Mouse (Mus musculus): ENCODE results near the gene Hmgxb4. TPM values are rescaled to one million over a fixed set of nuclear protein-coding genes. Genes with fewer than 3 reads are reported as not detected.

Gene Hmgxb4
- polyA plus RNA-seq (2017; shearing (Covaris generic)) = 28.7 TPM

GRCm38 (mm10) chr8:74993081-74993474, at the start of gene Hmgxb4:
Hmgxb4 (plus strand) TSS chr8:74993356.

GRCm38 (mm10) chr8:75033511-75034243, 40.5 kb downstream of the Hmgxb4 start, which contains the start of gene Tom1:
Tom1 (plus strand) TSS chr8:75033705.

Other genes with a start within 250 kb of the Hmgxb4 start
- gene Isx, start 120.2 kb upstream of the Hmgxb4 start, polyA plus RNA-seq (2017; shearing (Covaris generic)) = not detected
- 23.7 TPM for gene Tom1, start 40.3 kb downstream of the Hmgxb4 start, polyA plus RNA-seq (2017; shearing (Covaris generic))
- 39.7 TPM for gene Hmox1, start 100.3 kb downstream of the Hmgxb4 start, polyA plus RNA-seq (2017; shearing (Covaris generic))
- gene Mcm5, start 116.2 kb downstream of the Hmgxb4 start, polyA plus RNA-seq (2017; shearing (Covaris generic)) = 68.6 TPM
- gene Rasd2, start 220.6 kb downstream of the Hmgxb4 start, polyA plus RNA-seq (2017; shearing (Covaris generic)) = not detected

Data from inflammation-experienced regulatory T-cells, adult 16 weeks (primary cell).